Mouse (Mus musculus) heart, adult 2 months (tissue): ENCODE data around the gene Srcap.

Source experiments
- CTCF ChIP-seq: fragments of 200-600 bp; IDR thresholded peaks from 2 replicates; pipeline ENCODE4 v1.8.1; 2022; ENCODE audit warnings: antibody characterized with exemption, mild to moderate bottlenecking, moderate library complexity
- POLR2A ChIP-seq: fragments of 200-500 bp; IDR thresholded peaks from 2 replicates; pipeline ENCODE4 v1.6.1; 2011; ENCODE audit warnings: mild to moderate bottlenecking, low read depth, low read length, control low read depth; ENCODE audit not compliant: insufficient read depth

- TF ChIP-seq CTCF = no peak
- no peak for TF ChIP-seq POLR2A
Measured at GRCm38 (mm10) chr7:127551558-127551957, 39.8 kb downstream of the Srcap start.
